Mouse (Mus musculus): ENCODE data around the gene Wnt5a. TPM values are rescaled to one million over a fixed set of nuclear protein-coding genes. Genes with fewer than 3 reads are reported as not detected.

Wnt5a gene
- polyA plus RNA-seq, 1 experiment from 2014 or later: 17.4 TPM

DNA sequence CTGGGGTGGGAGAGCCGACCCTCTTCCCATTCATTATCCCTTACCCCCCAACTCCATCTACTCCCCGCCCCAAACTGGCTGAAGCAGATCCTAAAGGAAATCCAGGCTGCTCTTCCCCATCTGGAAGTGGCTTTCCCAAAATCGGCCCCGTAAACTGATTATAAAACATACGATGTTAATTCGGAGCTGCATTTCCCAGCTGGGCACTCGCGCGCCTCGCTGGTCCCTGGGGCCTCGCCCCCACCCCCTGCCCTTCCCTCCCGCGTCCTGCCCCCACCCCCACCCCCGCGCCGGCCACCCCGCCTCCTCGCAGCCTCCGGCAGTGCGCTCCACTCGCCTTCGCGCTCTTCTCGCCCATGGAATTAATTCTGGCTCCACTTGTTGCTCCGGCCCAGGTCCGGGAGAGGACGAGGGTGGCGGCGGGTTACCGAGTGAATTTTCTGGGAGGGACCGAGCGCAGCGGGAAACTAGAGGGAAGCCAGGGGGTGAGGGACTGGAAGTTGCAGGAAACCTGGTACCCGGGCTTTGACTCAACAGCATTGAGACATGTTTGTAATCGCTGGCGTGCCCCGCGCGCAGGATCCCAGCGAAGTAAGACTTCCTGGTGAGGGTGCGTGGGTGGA lies 6.6 kb downstream of the Wnt5a start:
- Histone ChIP-seq H3K36me3 (no peaks in the 10 kb centered on the region), H3K4me2 (replicated peaks) (peak overlapping the region; percentile 66), H3K9ac (replicated peaks) (peak overlapping the region; percentile 29), H3K27me3 (peaks cover 42% of the 10 kb centered on the region), H3K4me3 (peak overlapping the region; percentile 53), H3K27ac (replicated peaks) (peak overlapping the region; percentile 49), H3K4me1 (peaks cover 66% of the 10 kb centered on the region), H3K9me3 (no peaks in the 10 kb centered on the region)
- WGBS: under 1% methylated on average over 41 of the region's 41 CpGs
- ATAC-seq (replicated peaks): no peak

GRCm38 (mm10) chr14:28512805-28513590 lies 8.4 kb downstream of the Wnt5a start:
- Histone ChIP-seq H3K9me3 (no peaks in the 10 kb centered on the region), H3K36me3 (no peaks in the 10 kb centered on the region), H3K27me3 (peaks cover 26% of the 10 kb centered on the region; the same call in 1 of the 2 replicates), H3K9ac (replicated peaks) (no peak overlapping the region), H3K4me3 (no peak overlapping the region), H3K4me1 (peaks cover 52% of the 10 kb centered on the region), H3K4me2 (replicated peaks) (no peak overlapping the region), H3K27ac (replicated peaks) (no peak overlapping the region)
- ATAC-seq (replicated peaks): no peak
- WGBS: 81% methylated on average over 5 of the region's 5 CpGs

- no peak for ATAC-seq (replicated peaks)
- Histone ChIP-seq H3K4me2 (replicated peaks) (no peak overlapping the region), H3K36me3 (no peaks in the 10 kb centered on the region), H3K9ac (replicated peaks) (no peak overlapping the region), H3K27ac (replicated peaks) (no peak overlapping the region), H3K4me1 (peaks cover 42% of the 10 kb centered on the region), H3K27me3 (peaks cover 18% of the 10 kb centered on the region; the same call in 1 of the 2 replicates), H3K4me3 (no peak overlapping the region), H3K9me3 (no peaks in the 10 kb centered on the region)
- 15% methylated on average over 2 of the region's 2 CpGs for WGBS
Measured at GRCm38 (mm10) chr14:28514171-28514570, 9.6 kb downstream of the Wnt5a start.

DNA sequence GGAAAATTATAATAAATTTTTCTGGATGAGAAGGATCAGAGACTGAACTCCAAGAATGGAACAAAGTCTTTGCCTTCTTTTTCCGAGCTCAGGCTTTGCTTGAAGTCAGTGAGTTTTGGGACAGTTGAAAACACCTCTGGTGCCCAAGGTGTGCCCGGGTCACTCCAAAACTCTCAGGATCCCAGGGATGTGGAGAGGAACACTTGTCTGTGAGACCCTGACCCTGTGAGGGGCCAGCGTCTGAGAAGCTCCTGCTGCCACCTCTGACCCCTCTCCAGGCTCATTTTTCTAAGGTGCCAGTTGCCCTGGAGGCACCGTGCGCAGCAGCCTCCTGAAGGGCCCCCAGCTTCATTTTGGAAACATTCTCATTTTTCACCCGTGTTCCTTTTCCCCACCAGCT lies 10.8 kb downstream of the Wnt5a start:
- Histone ChIP-seq H3K4me1 (peaks cover 31% of the 10 kb centered on the region), H3K4me3 (no peak overlapping the region), H3K27ac (replicated peaks) (no peak overlapping the region), H3K4me2 (replicated peaks) (no peak overlapping the region), H3K27me3 (peaks cover 14% of the 10 kb centered on the region; the same call in 1 of the 2 replicates), H3K36me3 (no peaks in the 10 kb centered on the region), H3K9ac (replicated peaks) (no peak overlapping the region), H3K9me3 (no peaks in the 10 kb centered on the region)
- 53% methylated on average over 6 of the region's 6 CpGs for WGBS
- ATAC-seq (replicated peaks): no peak

DNA sequence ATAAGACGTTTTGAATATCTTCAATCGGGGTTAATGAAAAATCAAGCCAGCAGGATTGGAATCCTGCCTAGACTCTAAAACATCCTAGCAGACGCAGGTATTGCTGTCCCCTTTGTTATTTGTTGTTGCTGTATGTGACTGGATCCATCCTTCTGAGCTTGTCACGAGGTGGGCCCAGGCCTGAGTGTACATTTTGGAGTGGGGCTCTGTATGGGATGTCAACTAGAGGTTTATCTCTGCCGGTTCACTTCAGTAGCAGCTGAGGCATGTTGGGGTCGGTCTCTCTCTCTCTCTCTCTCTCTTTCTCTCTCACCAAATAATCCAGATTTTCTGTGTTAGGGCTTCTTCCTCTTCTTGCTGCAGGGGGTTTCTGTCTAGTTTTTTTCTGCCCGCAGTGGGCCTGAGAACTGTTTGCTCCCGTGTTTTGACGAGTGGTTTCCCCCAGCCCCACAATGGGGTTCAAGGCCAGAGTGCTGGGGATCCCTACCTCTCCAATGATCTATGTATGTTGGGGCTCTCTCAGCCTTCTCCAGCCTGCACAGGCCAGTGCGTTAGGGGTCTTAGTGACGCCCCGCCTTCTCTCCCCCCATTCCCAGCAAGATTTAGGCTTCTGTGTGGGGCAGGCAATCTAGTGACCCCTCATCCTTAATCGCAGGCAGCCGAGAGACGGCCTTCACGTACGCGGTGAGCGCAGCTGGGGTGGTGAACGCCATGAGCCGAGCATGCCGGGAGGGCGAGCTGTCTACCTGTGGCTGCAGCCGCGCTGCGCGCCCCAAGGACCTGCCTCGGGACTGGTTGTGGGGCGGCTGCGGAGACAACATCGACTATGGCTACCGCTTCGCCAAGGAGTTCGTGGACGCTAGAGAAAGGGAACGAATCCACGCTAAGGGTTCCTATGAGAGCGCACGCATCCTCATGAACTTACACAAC lies 13.3 kb downstream of the Wnt5a start:
- H3K4me2 ChIP-seq (replicated peaks): no peak overlapping the region
- 57% methylated on average over 39 of the region's 39 CpGs for WGBS
- H3K9ac ChIP-seq (replicated peaks): no peak overlapping the region
- H3K36me3 ChIP-seq: no peaks in the 10 kb centered on the region
- no peak overlapping the region for H3K27ac ChIP-seq (replicated peaks)
- ATAC-seq (replicated peaks): no peak
- peaks cover 16% of the 10 kb centered on the region for H3K4me1 ChIP-seq
- H3K9me3 ChIP-seq: no peaks in the 10 kb centered on the region
- no peak overlapping the region for H3K4me3 ChIP-seq
- H3K27me3 ChIP-seq: no peaks in the 10 kb centered on the region

- WGBS: 100% methylated on average over 1 of the region's 1 CpGs
- Histone ChIP-seq H3K27ac (replicated peaks) (no peak overlapping the region), H3K36me3 (no peaks in the 10 kb centered on the region), H3K4me3 (no peak overlapping the region), H3K4me2 (replicated peaks) (no peak overlapping the region), H3K9ac (replicated peaks) (no peak overlapping the region), H3K9me3 (no peaks in the 10 kb centered on the region), H3K4me1 (no peaks in the 10 kb centered on the region), H3K27me3 (no peaks in the 10 kb centered on the region)
- ATAC-seq (replicated peaks): no peak
Measured at GRCm38 (mm10) chr14:28521106-28521505, 16.6 kb downstream of the Wnt5a start.

DNA sequence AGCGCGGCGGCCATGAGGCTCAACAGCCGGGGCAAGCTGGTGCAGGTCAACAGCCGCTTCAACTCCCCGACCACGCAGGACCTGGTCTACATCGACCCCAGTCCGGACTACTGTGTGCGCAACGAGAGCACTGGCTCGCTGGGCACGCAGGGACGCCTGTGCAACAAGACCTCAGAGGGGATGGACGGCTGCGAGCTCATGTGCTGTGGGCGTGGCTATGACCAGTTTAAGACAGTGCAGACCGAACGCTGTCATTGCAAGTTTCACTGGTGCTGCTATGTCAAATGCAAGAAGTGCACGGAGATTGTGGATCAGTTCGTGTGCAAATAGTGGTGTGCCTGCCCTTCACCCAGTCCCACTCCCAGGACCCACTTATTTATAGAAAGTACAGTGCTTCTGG lies 18.1 kb downstream of the Wnt5a start:
- Histone ChIP-seq H3K4me2 (replicated peaks) (no peak overlapping the region), H3K9ac (replicated peaks) (no peak overlapping the region), H3K4me1 (no peaks in the 10 kb centered on the region), H3K9me3 (no peaks in the 10 kb centered on the region), H3K36me3 (no peaks in the 10 kb centered on the region), H3K4me3 (no peak overlapping the region), H3K27ac (replicated peaks) (no peak overlapping the region), H3K27me3 (no peaks in the 10 kb centered on the region)
- 80% methylated on average over 21 of the region's 21 CpGs for WGBS
- ATAC-seq (replicated peaks): no peak

DNA sequence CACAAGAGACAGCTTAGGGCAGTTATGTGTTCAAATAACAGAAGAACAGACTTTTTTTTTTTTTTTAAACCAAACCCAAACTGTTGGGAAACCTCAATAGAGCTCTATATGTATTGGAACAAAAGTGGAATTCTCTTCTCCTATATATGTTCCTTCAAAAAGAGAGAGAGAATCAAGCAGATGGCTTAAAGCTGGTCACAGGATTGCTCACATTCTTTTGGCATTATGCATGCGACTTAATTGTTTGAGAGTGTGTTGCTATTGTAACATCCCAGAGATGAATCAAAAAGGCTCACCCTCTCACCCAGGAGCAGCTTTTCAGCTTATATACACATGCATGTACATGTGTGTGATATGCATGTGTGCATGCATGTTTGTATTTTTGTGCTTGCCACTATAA lies 21.0 kb downstream of the Wnt5a start:
- 53% methylated on average over 1 of the region's 1 CpGs for WGBS
- Histone ChIP-seq H3K27ac (replicated peaks) (no peak overlapping the region), H3K4me2 (replicated peaks) (no peak overlapping the region), H3K27me3 (no peaks in the 10 kb centered on the region), H3K9me3 (no peaks in the 10 kb centered on the region), H3K4me3 (no peak overlapping the region), H3K36me3 (no peaks in the 10 kb centered on the region), H3K4me1 (no peaks in the 10 kb centered on the region), H3K9ac (replicated peaks) (no peak overlapping the region)
- no peak for ATAC-seq (replicated peaks)

DNA sequence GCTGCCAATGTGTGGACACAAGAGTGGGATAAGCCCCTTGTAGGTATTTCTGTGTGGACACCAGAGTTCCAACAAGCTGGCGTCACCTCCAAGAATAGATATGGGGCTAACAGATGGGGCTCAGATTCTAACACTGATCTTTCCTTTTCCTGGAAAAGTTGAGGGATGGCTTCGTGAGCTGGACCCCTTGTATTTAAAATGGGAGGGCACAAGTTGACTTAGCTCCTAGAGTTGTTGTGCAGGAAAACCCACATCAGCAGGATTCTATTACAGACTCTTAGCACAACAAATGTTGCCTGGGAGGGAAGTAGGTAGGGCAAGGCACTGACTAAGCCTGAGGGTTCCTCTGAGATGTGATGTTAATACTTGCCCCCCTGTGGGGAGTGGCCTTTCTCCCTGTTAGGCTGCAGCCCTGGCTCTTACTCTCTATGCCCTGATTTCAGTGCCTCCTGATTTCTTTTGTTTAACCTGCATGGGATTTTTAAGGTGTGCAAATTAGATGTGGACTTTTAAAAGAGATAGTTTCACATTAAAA lies 23.7 kb downstream of the Wnt5a start:
- Histone ChIP-seq H3K27ac (replicated peaks) (no peak overlapping the region), H3K9ac (replicated peaks) (no peak overlapping the region), H3K9me3 (no peaks in the 10 kb centered on the region), H3K36me3 (no peaks in the 10 kb centered on the region), H3K4me2 (replicated peaks) (no peak overlapping the region), H3K4me3 (no peak overlapping the region), H3K27me3 (no peaks in the 10 kb centered on the region), H3K4me1 (no peaks in the 10 kb centered on the region)
- no peak for ATAC-seq (replicated peaks)
- 66% methylated on average over 2 of the region's 2 CpGs for WGBS

GRCm38 (mm10) chr14:28531531-28531930 lies 27.0 kb downstream of the Wnt5a start:
- H3K4me2 ChIP-seq (replicated peaks): no peak overlapping the region
- no peak overlapping the region for H3K27ac ChIP-seq (replicated peaks)
- H3K9ac ChIP-seq (replicated peaks): no peak overlapping the region
- no peaks in the 10 kb centered on the region for H3K36me3 ChIP-seq
- no peak overlapping the region for H3K4me3 ChIP-seq
- WGBS: 31% methylated on average over 1 of the region's 1 CpGs
- ATAC-seq (replicated peaks): no peak
- peaks cover 9% of the 10 kb centered on the region for H3K4me1 ChIP-seq
- H3K27me3 ChIP-seq: no peaks in the 10 kb centered on the region
- H3K9me3 ChIP-seq: no peaks in the 10 kb centered on the region

GRCm38 (mm10) chr14:28532943-28533342 lies 28.4 kb downstream of the Wnt5a start:
- no peak overlapping the region for H3K4me2 ChIP-seq (replicated peaks)
- no peak overlapping the region for H3K4me3 ChIP-seq
- peaks cover 9% of the 10 kb centered on the region for H3K4me1 ChIP-seq
- WGBS: 89% methylated on average over 11 of the region's 11 CpGs
- H3K27ac ChIP-seq (replicated peaks): no peak overlapping the region
- no peak overlapping the region for H3K9ac ChIP-seq (replicated peaks)
- H3K27me3 ChIP-seq: no peaks in the 10 kb centered on the region
- no peaks in the 10 kb centered on the region for H3K36me3 ChIP-seq
- no peak for ATAC-seq (replicated peaks)
- H3K9me3 ChIP-seq: no peaks in the 10 kb centered on the region

DNA sequence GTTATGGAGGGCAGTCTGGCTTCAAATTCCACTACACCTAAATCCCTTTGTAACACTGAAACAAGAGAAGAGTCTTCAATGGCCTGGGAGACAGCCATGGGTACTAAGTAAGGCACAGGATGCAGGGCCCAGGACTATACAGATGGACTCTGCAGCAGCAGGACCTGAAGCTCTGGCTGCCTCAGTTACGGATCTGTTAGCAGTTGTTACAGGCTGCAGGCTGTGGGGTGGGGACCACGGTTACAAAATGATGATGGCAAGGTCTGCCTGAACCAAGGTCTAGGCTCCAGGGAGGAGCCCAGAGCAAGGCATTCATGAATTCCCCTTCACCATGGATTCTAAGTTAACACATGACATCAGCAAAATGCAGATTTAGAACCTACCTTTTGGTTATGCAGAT lies 29.3 kb downstream of the Wnt5a start:
- Histone ChIP-seq H3K27me3 (no peaks in the 10 kb centered on the region), H3K36me3 (no peaks in the 10 kb centered on the region), H3K4me2 (replicated peaks) (no peak overlapping the region), H3K4me3 (no peak overlapping the region), H3K9me3 (no peaks in the 10 kb centered on the region), H3K27ac (replicated peaks) (no peak overlapping the region), H3K9ac (replicated peaks) (no peak overlapping the region), H3K4me1 (peaks cover 9% of the 10 kb centered on the region)
- ATAC-seq (replicated peaks): no peak
- WGBS: 74% methylated on average over 2 of the region's 2 CpGs

Measured in forebrain, embryonic 15.5 days (tissue).